Mouse (Mus musculus) limb, embryonic 11.5 days (tissue): ENCODE data around the gene Zfyve16. TPM values are rescaled to one million over a fixed set of nuclear protein-coding genes. Genes with fewer than 3 reads are reported as not detected.

Experiments used
- ATAC-seq: fragments of 200-750 bp; cut with Nextera tagmentation; 2 replicates; pipeline ENCODE4 v1.8.0; 2017; ENCODE audit warnings: low read depth; ENCODE audit not compliant: insufficient number of reproducible peaks, low FRiP score, low TSS enrichment
- DNase-seq: peaks from one replicate; pipeline ENCODE4 v3.0.0-alpha.2; 2015; ENCODE audit warnings: low spot score
- H3K27ac ChIP-seq: fragments of 300-500 bp; sonication (generic); replicated peaks from 2 replicates; pipeline ENCODE4 v1.5.1; 2014; ENCODE audit warnings: low read depth, mild to moderate bottlenecking, low read length
- H3K27me3 ChIP-seq: fragments of 300-500 bp; sonication (generic); 2 replicates; pipeline ENCODE4 v1.6.1; 2014; ENCODE audit warnings: mild to moderate bottlenecking, low read length, mixed read lengths; ENCODE audit not compliant: control insufficient read depth, insufficient read depth
- H3K36me3 ChIP-seq: fragments of 300-500 bp; sonication (generic); 2 replicates; pipeline ENCODE4 v1.6.1; 2014; ENCODE audit warnings: mild to moderate bottlenecking, low read length, moderate library complexity, mixed read lengths; ENCODE audit not compliant: control insufficient read depth, insufficient read depth
- H3K4me1 ChIP-seq: fragments of 300-500 bp; sonication (generic); 2 replicates; pipeline ENCODE4 v1.6.1; 2014; ENCODE audit warnings: low read length, mixed read lengths; ENCODE audit not compliant: control insufficient read depth, insufficient read depth
- H3K4me2 ChIP-seq: fragments of 300-500 bp; sonication (generic); 2 replicates; pipeline ENCODE4 v1.6.1; 2014; ENCODE audit warnings: low read depth, mild to moderate bottlenecking, moderate library complexity; ENCODE audit not compliant: severe bottlenecking
- H3K4me3 ChIP-seq: fragments of 300-500 bp; sonication (generic); 2 replicates; pipeline ENCODE4 v1.5.1; 2014; ENCODE audit warnings: low read depth, low read length
- H3K9ac ChIP-seq: fragments of 300-500 bp; sonication (generic); 2 replicates; pipeline ENCODE4 v1.6.1; 2014; ENCODE audit warnings: mild to moderate bottlenecking, low read length
- H3K9me3 ChIP-seq: fragments of 300-500 bp; sonication (generic); 2 replicates; pipeline ENCODE4 v1.6.1; 2016; ENCODE audit warnings: low read length; ENCODE audit not compliant: control insufficient read depth
- WGBS: fragments of 180-500 bp; shearing (Covaris S2); extraction: QIAGEN DNeasy Blood & Tissue Kit; methylation state at CpG from one replicate; pipeline ENCODE4 v1.1.7; 2014; 5-methylcytosine and 5-hydroxymethylcytosine counted together
- polyA plus RNA-seq: library from polyadenylated mRNA; unstranded; fragments of >200 nt; fragmentation: Nextera tagmentation; extraction: Ambion mirVana; gene quantifications from 2 replicates; pipeline ENCODE4 v1.2.1, GENCODE M21; 2014

The Zfyve16 gene
- polyA plus RNA-seq, 1 experiment from 2014 or later, result 16.1 TPM

GRCm38 (mm10) chr13:92440286-92440685 lies 90.4 kb downstream of the Zfyve16 start:
- no peak overlapping the region for H3K9ac ChIP-seq
- ATAC-seq, result no peak
- WGBS, result 77% methylated on average over 13 of the region's 13 CpGs

GRCm38 (mm10) chr13:92438656-92439055 lies 92.0 kb downstream of the Zfyve16 start:
- WGBS, result 86% methylated on average over 10 of the region's 10 CpGs

More at GRCm38 (mm10) chr13:92440286-92440685, 90.4 kb downstream of the Zfyve16 start:
- Histone ChIP-seq H3K4me2 (no peak overlapping the region), H3K27me3 (no peaks in the 10 kb centered on the region), H3K9me3 (no peaks in the 10 kb centered on the region), H3K27ac (no peak overlapping the region), H3K4me3 (no peak overlapping the region), H3K4me1 (no peaks in the 10 kb centered on the region), H3K36me3 (no peaks in the 10 kb centered on the region)
- DNase-seq, result no peak

More at GRCm38 (mm10) chr13:92438656-92439055, 92.0 kb downstream of the Zfyve16 start:
- no peaks in the 10 kb centered on the region for H3K27me3 ChIP-seq
- no peak overlapping the region for H3K4me3 ChIP-seq
- no peak overlapping the region for H3K27ac ChIP-seq
- no peaks in the 10 kb centered on the region for H3K9me3 ChIP-seq
- H3K4me1 ChIP-seq, result no peaks in the 10 kb centered on the region
- H3K9ac ChIP-seq, result no peak overlapping the region
- ATAC-seq, result no peak
- no peak overlapping the region for H3K4me2 ChIP-seq
- no peak for DNase-seq
- no peaks in the 10 kb centered on the region for H3K36me3 ChIP-seq

Other genes with a start within 250 kb of the Zfyve16 start
- 1.3 and 1.6 TPM in 2 replicates for gene Gm20379, start 224.9 kb downstream of the Zfyve16 start, polyA plus RNA-seq
- 28.5 and 30.1 TPM in 2 replicates for gene Dhfr, start 176.1 kb downstream of the Zfyve16 start, polyA plus RNA-seq
- 44.3 and 47.3 TPM in 2 replicates for gene Msh3, start 175.9 kb downstream of the Zfyve16 start, polyA plus RNA-seq
- 0.09 and 0.10 TPM in 2 replicates for gene Ankrd34b, start 105.0 kb downstream of the Zfyve16 start, polyA plus RNA-seq
- 0.25 TPM in 1 of 2 replicates, not detected in the other for gene Fam151b, start 46.9 kb downstream of the Zfyve16 start, polyA plus RNA-seq
- not detected in 2 replicates for gene Spz1, start 45.3 kb upstream of the Zfyve16 start, polyA plus RNA-seq
- 7.0 and 7.4 TPM in 2 replicates for gene Serinc5, start 80.2 kb upstream of the Zfyve16 start, polyA plus RNA-seq